Mouse (Mus musculus): ENCODE results near the gene Lrrk2.

Gene Lrrk2

GRCm38 (mm10) chr15:91672645-91673568 is at the start of gene Lrrk2:
Gene Lrrk2, plus strand, starts transcription at chr15:91673175.
- in situ Hi-C loops (cut with MboI), result no loop called here

- in situ Hi-C loops (cut with MboI), result no loop called here
Observed at GRCm38 (mm10) chr15:91624475-91624874, 48.5 kb upstream of the Lrrk2 start.

- in situ Hi-C loops (cut with MboI), result no loop called here
Observed at GRCm38 (mm10) chr15:91629137-91629536, 43.8 kb upstream of the Lrrk2 start.

- in situ Hi-C loops (cut with MboI), result no loop called here
Observed at GRCm38 (mm10) chr15:91632473-91632872, 40.5 kb upstream of the Lrrk2 start.

GRCm38 (mm10) chr15:91633051-91633450 is 39.9 kb upstream of the Lrrk2 start:
- in situ Hi-C loops (cut with MboI), result no loop called here

- in situ Hi-C loops (cut with MboI), result no loop called here
Observed at GRCm38 (mm10) chr15:91633806-91634205, 39.2 kb upstream of the Lrrk2 start.

- in situ Hi-C loops (cut with MboI), result no loop called here
Observed at GRCm38 (mm10) chr15:91634236-91634635, 38.7 kb upstream of the Lrrk2 start.

GRCm38 (mm10) chr15:91641631-91642030 is 31.3 kb upstream of the Lrrk2 start:
- in situ Hi-C loops (cut with MboI), result no loop called here

- in situ Hi-C loops (cut with MboI), result no loop called here
Observed at GRCm38 (mm10) chr15:91642682-91643306, 30.2 kb upstream of the Lrrk2 start.

- in situ Hi-C loops (cut with MboI), result no loop called here
Observed at GRCm38 (mm10) chr15:91643632-91644348, 29.2 kb upstream of the Lrrk2 start.

- in situ Hi-C loops (cut with MboI), result no loop called here
Observed at GRCm38 (mm10) chr15:91650270-91650669, 22.7 kb upstream of the Lrrk2 start.

- in situ Hi-C loops (cut with MboI), result no loop called here
Observed at GRCm38 (mm10) chr15:91651493-91651892, 21.5 kb upstream of the Lrrk2 start.

- in situ Hi-C loops (cut with MboI), result no loop called here
Observed at GRCm38 (mm10) chr15:91658227-91658626, 14.7 kb upstream of the Lrrk2 start.

- in situ Hi-C loops (cut with MboI), result no loop called here
Observed at GRCm38 (mm10) chr15:91660277-91661078, 12.5 kb upstream of the Lrrk2 start.

- in situ Hi-C loops (cut with MboI), result no loop called here
Observed at GRCm38 (mm10) chr15:91661079-91661369, 12.0 kb upstream of the Lrrk2 start.

GRCm38 (mm10) chr15:91664586-91665132 is 8.3 kb upstream of the Lrrk2 start:
- in situ Hi-C loops (cut with MboI), result no loop called here

GRCm38 (mm10) chr15:91665530-91665929 is 7.4 kb upstream of the Lrrk2 start:
- in situ Hi-C loops (cut with MboI), result no loop called here

- in situ Hi-C loops (cut with MboI), result no loop called here
Observed at GRCm38 (mm10) chr15:91671216-91671615, 1.8 kb upstream of the Lrrk2 start.

- in situ Hi-C loops (cut with MboI), result no loop called here
Observed at GRCm38 (mm10) chr15:91671987-91672386, 988 bp upstream of the Lrrk2 start.

- in situ Hi-C loops (cut with MboI), result no loop called here
Observed at GRCm38 (mm10) chr15:91673569-91673905, 562 bp downstream of the Lrrk2 start.

- in situ Hi-C loops (cut with MboI), result no loop called here
Observed at GRCm38 (mm10) chr15:91680116-91680515, 7.1 kb downstream of the Lrrk2 start.
